Mouse (Mus musculus): ENCODE measurements around the gene Rbm24. TPM values are rescaled to one million over a fixed set of nuclear protein-coding genes. Genes with fewer than 3 reads are reported as not detected.

Gene Rbm24
- polyA plus RNA-seq (2015; fragmentation: Nextera tagmentation; extraction: Ambion mirVana), result 5.4 and 6.4 TPM in 2 replicates

DNA sequence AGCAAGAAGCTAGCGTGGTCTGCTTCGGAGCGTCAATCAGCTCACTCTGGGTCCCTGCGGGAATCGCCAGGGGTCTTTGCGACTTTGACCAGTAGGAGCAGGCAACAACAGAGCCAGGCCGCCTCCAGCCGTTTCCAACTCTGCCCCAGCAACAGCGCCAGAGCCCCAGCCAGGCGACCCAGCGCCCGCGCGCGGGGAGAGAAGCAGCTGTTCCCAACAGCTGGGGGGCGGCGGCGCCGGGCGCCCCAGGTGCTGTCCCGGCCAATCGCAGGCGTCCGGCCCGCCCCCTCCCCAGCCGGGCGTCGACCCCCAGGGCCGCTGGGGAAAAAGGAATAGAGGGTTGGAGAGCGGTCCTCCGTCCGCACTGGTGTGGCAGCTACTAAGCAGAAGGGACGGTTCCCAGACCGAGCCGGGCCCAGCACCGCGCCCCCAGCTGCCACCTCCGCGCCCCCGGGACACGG is at the start of gene Rbm24:
Rbm24 (plus strand) TSS at position 294 of the 461 bp plus-strand sequence.
- ATAC-seq (ENCODE audit: low FRiP score, low read depth), result peak; percentile 85
- no peaks in the 10 kb centered on the region for H3K9me3 ChIP-seq
- H3K36me3 ChIP-seq, result no peaks in the 10 kb centered on the region
- peak within 1 kb of the TSS; percentile 81 for H3K9ac ChIP-seq
- H3K4me2 ChIP-seq (replicated peaks), result peak within 1 kb of the TSS; percentile 96
- peaks cover 3% of the 10 kb centered on the region; the same call in 1 of the 2 replicates for H3K27me3 ChIP-seq
- H3K27ac ChIP-seq, result peak within 1 kb of the TSS; percentile 10; the same call in 1 of the 2 replicates
- peaks cover 4% of the 10 kb centered on the region; the same call in 1 of the 2 replicates for H3K4me1 ChIP-seq
- WGBS, result 0% methylated on average over 40 of the region's 41 CpGs
- H3K4me3 ChIP-seq, result peak within 1 kb of the TSS; percentile 70

GRCm38 (mm10) chr13:46372884-46373283 is 45.4 kb upstream of the Rbm24 start:
- 86% methylated on average over 7 of the region's 7 CpGs for WGBS
- Histone ChIP-seq H3K4me2 (replicated peaks) (no peak overlapping the region), H3K4me1 (no peaks in the 10 kb centered on the region), H3K4me3 (no peak overlapping the region), H3K36me3 (no peaks in the 10 kb centered on the region), H3K27ac (no peak overlapping the region), H3K27me3 (no peaks in the 10 kb centered on the region), H3K9me3 (no peaks in the 10 kb centered on the region), H3K9ac (no peak overlapping the region)
- no peak for ATAC-seq (ENCODE audit: low FRiP score, low read depth)

DNA sequence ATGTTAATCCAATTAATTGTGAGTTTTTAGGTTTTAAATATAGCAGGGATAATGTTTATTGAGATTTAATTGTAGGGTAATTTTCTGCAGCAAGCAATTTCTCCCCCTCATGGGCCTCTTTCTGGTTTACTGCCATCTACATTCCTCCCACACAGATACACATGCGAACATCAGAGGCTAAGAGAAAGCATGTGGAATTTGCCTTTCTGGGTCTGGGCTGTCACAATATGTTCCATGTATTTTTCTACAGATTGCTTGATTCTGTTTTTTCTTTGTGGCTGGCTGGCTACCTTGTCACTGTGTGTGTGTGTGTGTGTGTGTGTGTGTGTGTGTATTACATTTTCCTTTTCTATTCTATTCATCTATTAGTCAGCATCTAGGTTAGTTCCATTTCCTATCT is 42.9 kb upstream of the Rbm24 start:
- no peak overlapping the region for H3K4me2 ChIP-seq (replicated peaks)
- ATAC-seq (ENCODE audit: low FRiP score, low read depth), result no peak
- no peak overlapping the region for H3K27ac ChIP-seq
- no peaks in the 10 kb centered on the region for H3K4me1 ChIP-seq
- H3K27me3 ChIP-seq, result no peaks in the 10 kb centered on the region
- no peak overlapping the region for H3K4me3 ChIP-seq
- H3K36me3 ChIP-seq, result no peaks in the 10 kb centered on the region
- 61% methylated on average over 1 of the region's 1 CpGs for WGBS
- H3K9me3 ChIP-seq, result no peaks in the 10 kb centered on the region
- H3K9ac ChIP-seq, result no peak overlapping the region

DNA sequence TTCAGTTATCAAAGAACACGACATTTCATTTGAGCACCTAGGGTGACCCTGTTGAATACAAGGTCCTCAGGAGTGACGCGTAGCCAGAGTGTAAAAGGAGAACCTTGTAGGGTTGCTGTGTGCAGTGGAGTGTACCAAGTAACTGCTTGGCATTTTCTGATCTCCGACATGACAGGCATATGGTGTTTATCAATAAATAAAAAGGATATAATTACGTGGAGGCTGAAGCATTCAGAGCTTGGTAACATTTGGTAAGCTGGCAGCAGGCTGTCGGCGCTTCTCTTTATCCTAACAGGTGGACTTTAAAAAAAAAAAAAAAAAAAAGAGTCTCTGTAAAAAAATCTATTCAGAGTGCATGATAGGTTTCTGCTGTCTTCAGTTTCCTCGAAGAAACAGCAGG is 30.8 kb upstream of the Rbm24 start:
- Histone ChIP-seq H3K27ac (no peak overlapping the region), H3K4me3 (no peak overlapping the region), H3K9me3 (no peaks in the 10 kb centered on the region), H3K9ac (no peak overlapping the region), H3K36me3 (no peaks in the 10 kb centered on the region), H3K27me3 (no peaks in the 10 kb centered on the region), H3K4me2 (replicated peaks) (no peak overlapping the region), H3K4me1 (no peaks in the 10 kb centered on the region)
- no peak for ATAC-seq (ENCODE audit: low FRiP score, low read depth)
- 76% methylated on average over 8 of the region's 8 CpGs for WGBS

GRCm38 (mm10) chr13:46391654-46392053 is 26.6 kb upstream of the Rbm24 start:
- H3K9me3 ChIP-seq, result no peaks in the 10 kb centered on the region
- H3K4me2 ChIP-seq (replicated peaks), result no peak overlapping the region
- H3K27ac ChIP-seq, result no peak overlapping the region
- H3K4me3 ChIP-seq, result no peak overlapping the region
- H3K9ac ChIP-seq, result no peak overlapping the region
- ATAC-seq (ENCODE audit: low FRiP score, low read depth), result no peak
- no peaks in the 10 kb centered on the region for H3K27me3 ChIP-seq
- H3K4me1 ChIP-seq, result no peaks in the 10 kb centered on the region
- H3K36me3 ChIP-seq, result no peaks in the 10 kb centered on the region
- WGBS, result 72% methylated on average over 1 of the region's 1 CpGs

DNA sequence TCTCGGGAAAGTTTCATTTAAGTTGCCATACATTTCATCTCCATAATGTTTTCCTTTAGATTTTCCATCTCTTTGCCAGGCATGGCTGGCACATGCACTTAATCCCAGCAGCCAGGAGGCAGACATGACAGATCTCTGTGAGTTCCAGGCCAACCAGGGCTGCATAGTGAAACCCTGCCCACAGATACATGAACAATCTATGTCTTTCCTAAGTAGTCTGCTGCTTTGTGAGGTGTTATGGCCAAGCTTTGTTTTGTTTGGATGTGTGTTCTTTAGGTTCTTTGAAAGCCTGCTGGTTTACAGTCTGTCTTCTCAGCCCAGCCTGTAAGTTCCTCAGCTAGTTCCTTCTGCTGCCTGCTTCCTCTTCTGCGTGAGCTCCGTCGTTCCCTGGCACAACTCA is 25.3 kb upstream of the Rbm24 start:
- H3K27me3 ChIP-seq, result no peaks in the 10 kb centered on the region
- H3K9me3 ChIP-seq, result no peaks in the 10 kb centered on the region
- no peaks in the 10 kb centered on the region for H3K36me3 ChIP-seq
- no peak overlapping the region for H3K9ac ChIP-seq
- H3K4me3 ChIP-seq, result no peak overlapping the region
- no peak overlapping the region for H3K27ac ChIP-seq
- ATAC-seq (ENCODE audit: low FRiP score, low read depth), result no peak
- WGBS, result 82% methylated on average over 4 of the region's 4 CpGs
- H3K4me1 ChIP-seq, result no peaks in the 10 kb centered on the region
- H3K4me2 ChIP-seq (replicated peaks), result no peak overlapping the region

DNA sequence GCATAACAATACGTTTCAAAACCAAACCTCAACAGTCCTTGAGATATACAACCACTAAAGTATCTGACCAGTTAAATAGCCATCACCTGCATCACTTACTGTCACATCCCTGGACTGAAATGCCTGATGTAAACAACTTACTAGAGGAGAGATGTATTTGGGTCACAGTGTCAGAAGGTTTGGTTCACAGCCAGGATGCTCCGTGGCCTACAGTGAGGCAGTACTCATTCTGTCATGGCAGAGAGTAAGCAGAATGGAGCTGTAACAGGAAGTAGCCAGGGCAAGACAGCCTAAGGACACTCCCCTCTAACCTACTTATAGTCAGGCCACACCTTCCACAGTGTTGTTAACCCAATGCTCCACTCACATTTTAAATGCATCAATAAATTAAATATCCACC is 24.3 kb upstream of the Rbm24 start:
- H3K4me2 ChIP-seq (replicated peaks), result no peak overlapping the region
- no peaks in the 10 kb centered on the region for H3K36me3 ChIP-seq
- no peak overlapping the region for H3K27ac ChIP-seq
- no peak for ATAC-seq (ENCODE audit: low FRiP score, low read depth)
- no peaks in the 10 kb centered on the region for H3K4me1 ChIP-seq
- H3K4me3 ChIP-seq, result no peak overlapping the region
- no peak overlapping the region for H3K9ac ChIP-seq
- no peaks in the 10 kb centered on the region for H3K9me3 ChIP-seq
- 69% methylated on average over 2 of the region's 2 CpGs for WGBS
- no peaks in the 10 kb centered on the region for H3K27me3 ChIP-seq

DNA sequence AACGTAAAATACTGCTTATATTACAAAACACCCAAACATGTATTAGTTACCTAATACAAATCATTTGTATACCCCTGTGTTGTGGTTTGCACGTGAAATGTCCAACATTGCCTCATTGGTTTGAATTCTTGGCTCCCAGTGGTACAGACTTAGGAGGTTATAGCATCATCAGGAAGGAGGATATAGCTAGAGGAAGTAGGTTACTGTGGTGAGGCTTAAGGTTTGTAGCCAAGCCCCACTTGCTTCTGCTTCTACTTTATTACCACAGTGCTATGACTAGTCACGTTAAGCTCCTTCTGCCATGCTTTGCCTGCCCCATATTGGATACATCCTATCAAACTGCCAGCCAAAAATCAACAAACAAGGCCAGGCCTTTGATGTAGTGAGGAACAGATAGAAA is 21.0 kb upstream of the Rbm24 start:
- no peak for ATAC-seq (ENCODE audit: low FRiP score, low read depth)
- Histone ChIP-seq H3K4me3 (no peak overlapping the region), H3K27me3 (no peaks in the 10 kb centered on the region), H3K9ac (no peak overlapping the region), H3K36me3 (no peaks in the 10 kb centered on the region), H3K9me3 (no peaks in the 10 kb centered on the region; the same call in 1 of the 2 replicates), H3K4me1 (no peaks in the 10 kb centered on the region), H3K27ac (no peak overlapping the region), H3K4me2 (replicated peaks) (no peak overlapping the region)
- 63% methylated on average over 3 of the region's 3 CpGs for WGBS

- Histone ChIP-seq H3K4me2 (replicated peaks) (no peak overlapping the region), H3K27ac (no peak overlapping the region), H3K9me3 (no peaks in the 10 kb centered on the region; the same call in 1 of the 2 replicates), H3K4me1 (no peaks in the 10 kb centered on the region), H3K27me3 (no peaks in the 10 kb centered on the region), H3K4me3 (no peak overlapping the region), H3K36me3 (no peaks in the 10 kb centered on the region), H3K9ac (no peak overlapping the region)
- no peak for ATAC-seq (ENCODE audit: low FRiP score, low read depth)
- WGBS, result 84% methylated on average over 1 of the region's 1 CpGs
These were observed 11.1 kb upstream of the Rbm24 start for GRCm38 (mm10) chr13:46407151-46407550.

DNA sequence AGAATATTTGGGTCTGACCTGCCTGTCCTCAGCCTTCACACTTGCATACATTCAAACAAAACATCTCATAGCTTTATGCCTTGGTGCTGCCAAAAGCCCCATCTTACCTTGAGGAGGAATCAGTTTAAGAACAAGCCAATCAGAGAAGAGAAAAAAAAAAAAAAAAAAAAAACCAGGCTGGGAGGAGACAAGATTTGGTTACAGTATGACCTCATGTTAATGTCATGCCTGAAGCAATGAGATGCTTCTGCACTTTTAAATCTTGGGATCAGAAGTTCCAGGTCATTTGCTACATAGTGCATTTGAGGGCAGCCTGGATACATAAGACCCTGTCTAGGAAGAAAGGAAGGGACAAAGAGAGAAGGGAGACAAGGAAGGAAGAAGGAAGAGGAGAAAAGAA is 6.0 kb upstream of the Rbm24 start:
- Histone ChIP-seq H3K27ac (no peak overlapping the region), H3K4me1 (no peaks in the 10 kb centered on the region), H3K4me3 (no peak overlapping the region), H3K4me2 (replicated peaks) (no peak overlapping the region), H3K27me3 (no peaks in the 10 kb centered on the region), H3K9ac (no peak overlapping the region), H3K9me3 (no peaks in the 10 kb centered on the region), H3K36me3 (no peaks in the 10 kb centered on the region)
- no peak for ATAC-seq (ENCODE audit: low FRiP score, low read depth)

DNA sequence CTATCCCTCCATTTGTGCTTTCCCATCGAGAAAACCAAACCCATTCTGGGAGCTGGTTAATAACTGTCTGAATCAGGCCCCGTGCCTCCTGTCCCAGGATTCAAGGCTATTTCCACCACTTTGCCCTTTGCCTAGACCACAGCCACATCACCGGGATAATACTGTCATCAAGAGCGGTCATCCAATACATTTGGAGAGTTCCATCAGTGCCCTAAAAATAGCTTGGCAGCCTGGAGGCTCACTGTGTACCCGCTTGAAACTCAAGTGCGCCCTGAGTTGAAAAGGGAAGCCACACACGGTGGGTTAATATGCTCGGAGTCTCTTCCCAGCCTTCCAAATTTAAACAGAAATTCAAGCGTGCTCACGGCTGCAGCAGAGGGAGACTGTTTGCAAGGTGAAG is 4.6 kb upstream of the Rbm24 start:
- Histone ChIP-seq H3K4me3 (no peak overlapping the region), H3K4me2 (replicated peaks) (no peak overlapping the region), H3K27ac (no peak overlapping the region), H3K27me3 (no peaks in the 10 kb centered on the region), H3K36me3 (no peaks in the 10 kb centered on the region), H3K4me1 (peaks cover 4% of the 10 kb centered on the region; the same call in 1 of the 2 replicates), H3K9me3 (no peaks in the 10 kb centered on the region), H3K9ac (no peak overlapping the region)
- 73% methylated on average over 10 of the region's 10 CpGs for WGBS
- no peak for ATAC-seq (ENCODE audit: low FRiP score, low read depth)

GRCm38 (mm10) chr13:46414050-46414449 is 4.2 kb upstream of the Rbm24 start:
- WGBS, result 66% methylated on average over 8 of the region's 8 CpGs
- no peak for ATAC-seq (ENCODE audit: low FRiP score, low read depth)
- no peak overlapping the region for H3K27ac ChIP-seq
- H3K4me2 ChIP-seq (replicated peaks), result no peak overlapping the region
- H3K4me3 ChIP-seq, result no peak overlapping the region
- no peaks in the 10 kb centered on the region for H3K27me3 ChIP-seq
- H3K36me3 ChIP-seq, result no peaks in the 10 kb centered on the region
- no peak overlapping the region for H3K9ac ChIP-seq
- H3K9me3 ChIP-seq, result no peaks in the 10 kb centered on the region
- H3K4me1 ChIP-seq, result peaks cover 4% of the 10 kb centered on the region; the same call in 1 of the 2 replicates

GRCm38 (mm10) chr13:46416021-46416420 is 2.2 kb upstream of the Rbm24 start:
- 90% methylated on average over 8 of the region's 8 CpGs for WGBS
- Histone ChIP-seq H3K9me3 (no peaks in the 10 kb centered on the region), H3K27ac (no peak overlapping the region), H3K36me3 (no peaks in the 10 kb centered on the region), H3K27me3 (peaks cover 3% of the 10 kb centered on the region; the same call in 1 of the 2 replicates), H3K4me2 (replicated peaks) (no peak overlapping the region), H3K9ac (no peak overlapping the region), H3K4me3 (no peak overlapping the region), H3K4me1 (peaks cover 4% of the 10 kb centered on the region; the same call in 1 of the 2 replicates)
- ATAC-seq (ENCODE audit: low FRiP score, low read depth), result no peak
